Mouse (Mus musculus) midbrain, embryonic 14.5 days (tissue): ENCODE data around the gene Gm43191. TPM values are rescaled to one million over a fixed set of nuclear protein-coding genes. Genes with fewer than 3 reads are reported as not detected.
"Not testable (repeated sequence)": the region's sequence is repeated elsewhere in the genome, so short reads cannot be mapped to it uniquely, and the experiment has no call there.

ENCODE experiments used
- ATAC-seq: fragments of 200-750 bp; cut with Nextera tagmentation; 2 replicates; pipeline ENCODE4 v1.8.0; 2017; ENCODE audit warnings: moderate number of reproducible peaks, moderate library complexity; ENCODE audit not compliant: low FRiP score, low TSS enrichment
- DNase-seq: peaks from one replicate; pipeline ENCODE4 v3.0.0-alpha.2; 2015
- H3K27ac ChIP-seq: fragments of 300-500 bp; sonication (generic); replicated peaks from 2 replicates; pipeline ENCODE4 v1.5.1; 2014; ENCODE audit warnings: mild to moderate bottlenecking, low read depth, low read length, moderate library complexity
- H3K27me3 ChIP-seq: fragments of 300-500 bp; sonication (generic); 2 replicates; pipeline ENCODE4 v1.6.1; 2014; ENCODE audit warnings: low read length, control low read depth, mixed read lengths; ENCODE audit not compliant: control insufficient read depth, insufficient read depth
- H3K36me3 ChIP-seq: fragments of 300-500 bp; sonication (generic); 2 replicates; pipeline ENCODE4 v1.6.1; 2014; ENCODE audit warnings: low read length, control low read depth; ENCODE audit not compliant: control insufficient read depth, insufficient read depth
- H3K4me1 ChIP-seq: fragments of 300-500 bp; sonication (generic); 2 replicates; pipeline ENCODE4 v1.6.1; 2014; ENCODE audit warnings: mild to moderate bottlenecking, antibody characterized with exemption, low read length, control low read depth; ENCODE audit not compliant: control insufficient read depth, insufficient read depth
- H3K4me2 ChIP-seq: fragments of 300-500 bp; sonication (generic); 2 replicates; pipeline ENCODE4 v1.6.1; 2014; ENCODE audit warnings: mild to moderate bottlenecking, low read length, moderate library complexity
- H3K4me3 ChIP-seq: fragments of 300-500 bp; sonication (generic); replicated peaks from 2 replicates; pipeline ENCODE4 v1.5.1; 2014; ENCODE audit warnings: low read depth, low read length
- H3K9ac ChIP-seq: fragments of 300-500 bp; sonication (generic); replicated peaks from 2 replicates; pipeline ENCODE4 v1.6.1; 2014; ENCODE audit warnings: mild to moderate bottlenecking, low read length, moderate library complexity
- H3K9me3 ChIP-seq: fragments of 300-500 bp; sonication (generic); 2 replicates; pipeline ENCODE4 v1.6.1; 2016; ENCODE audit warnings: low read length, control low read depth, mixed read lengths; ENCODE audit not compliant: control insufficient read depth
- WGBS: fragments of 180-500 bp; shearing (Covaris S2); extraction: QIAGEN DNeasy Blood & Tissue Kit; methylation state at CpG from one replicate; pipeline ENCODE4 v1.1.7; 2014; 5-methylcytosine and 5-hydroxymethylcytosine counted together
- polyA plus RNA-seq: library from polyadenylated mRNA; unstranded; fragments of >200 nt; fragmentation: Nextera tagmentation; extraction: Ambion mirVana; gene quantifications from 2 replicates; pipeline ENCODE4 v1.2.1, GENCODE M21; 2014

Gm43191 gene
- polyA plus RNA-seq, 1 experiment from 2014 or later: not detected

GRCm38 (mm10) chr3:116656184-116656965 is 24.7 kb downstream of the Gm43191 start:
- Histone ChIP-seq H3K4me2 (no peak overlapping the region), H3K4me3 (no peak overlapping the region), H3K27ac (no peak overlapping the region), H3K9ac (no peak overlapping the region), H3K9me3 (no peaks in the 10 kb centered on the region), H3K4me1 (peaks cover 21% of the 10 kb centered on the region), H3K36me3 (no peaks in the 10 kb centered on the region), H3K27me3 (no peaks in the 10 kb centered on the region)
- no peak for ATAC-seq
- 85% methylated on average over 7 of the region's 7 CpGs for WGBS
- DNase-seq: no peak

GRCm38 (mm10) chr3:116654051-116654450 is 27.0 kb downstream of the Gm43191 start:
- not testable (repeated sequence) for H3K27ac ChIP-seq, H3K9ac ChIP-seq, ATAC-seq, H3K4me3 ChIP-seq, H3K9me3 ChIP-seq, DNase-seq, H3K36me3 ChIP-seq, H3K27me3 ChIP-seq, H3K4me2 ChIP-seq
- 94% methylated on average over 11 of the region's 11 CpGs for WGBS
- peaks cover 10% of the 10 kb centered on the region; the same call in 1 of the 2 replicates for H3K4me1 ChIP-seq

- ATAC-seq: no peak
- 70% methylated on average over 5 of the region's 5 CpGs for WGBS
- H3K36me3 ChIP-seq: peaks cover 5% of the 10 kb centered on the region; the same call in 1 of the 2 replicates
- no peak overlapping the region for H3K4me3 ChIP-seq
- H3K9me3 ChIP-seq: no peaks in the 10 kb centered on the region
- DNase-seq: peak; percentile 17
- H3K4me2 ChIP-seq: no peak overlapping the region
- H3K4me1 ChIP-seq: 0 out of 2 replicates have a peak, but pooled peaks cover 7% of the 10 kb centered on the region
- no peaks in the 10 kb centered on the region for H3K27me3 ChIP-seq
- no peak overlapping the region for H3K9ac ChIP-seq
- no peak overlapping the region for H3K27ac ChIP-seq
These were observed 27.6 kb downstream of the Gm43191 start for GRCm38 (mm10) chr3:116653278-116653945.

- H3K27me3 ChIP-seq: no peaks in the 10 kb centered on the region
- no peak overlapping the region for H3K4me2 ChIP-seq
- H3K27ac ChIP-seq: no peak overlapping the region
- WGBS: 76% methylated on average over 3 of the region's 3 CpGs
- H3K9ac ChIP-seq: no peak overlapping the region
- no peaks in the 10 kb centered on the region for H3K9me3 ChIP-seq
- H3K4me1 ChIP-seq: 0 out of 2 replicates have a peak, but pooled peaks cover 3% of the 10 kb centered on the region
- ATAC-seq (no peak; the same call in 1 of the 2 replicates), DNase-seq (no peak)
- no peak overlapping the region for H3K4me3 ChIP-seq
- peaks cover 11% of the 10 kb centered on the region; the same call in 1 of the 2 replicates for H3K36me3 ChIP-seq
These were observed 29.0 kb downstream of the Gm43191 start for GRCm38 (mm10) chr3:116652033-116652446.

GRCm38 (mm10) chr3:116650698-116651097 is 30.4 kb downstream of the Gm43191 start:
- Histone ChIP-seq H3K4me3 (no peak overlapping the region), H3K9ac (no peak overlapping the region), H3K4me2 (no peak overlapping the region), H3K9me3 (no peaks in the 10 kb centered on the region), H3K4me1 (no peaks in the 10 kb centered on the region), H3K27me3 (no peaks in the 10 kb centered on the region), H3K27ac (no peak overlapping the region), H3K36me3 (peaks cover 24% of the 10 kb centered on the region)
- ATAC-seq (no peak), DNase-seq (no peak)
- 96% methylated on average over 9 of the region's 9 CpGs for WGBS

GRCm38 (mm10) chr3:116648805-116649204 is 32.3 kb downstream of the Gm43191 start:
- no peaks in the 10 kb centered on the region for H3K27me3 ChIP-seq
- no peaks in the 10 kb centered on the region for H3K4me1 ChIP-seq
- DNase-seq: no peak
- no peak overlapping the region for H3K27ac ChIP-seq
- no peak overlapping the region for H3K4me2 ChIP-seq
- H3K4me3 ChIP-seq: no peak overlapping the region
- no peaks in the 10 kb centered on the region for H3K9me3 ChIP-seq
- H3K9ac ChIP-seq: no peak overlapping the region
- no peak for ATAC-seq
- H3K36me3 ChIP-seq: peaks cover 37% of the 10 kb centered on the region
- WGBS: 94% methylated on average over 7 of the region's 7 CpGs

GRCm38 (mm10) chr3:116646387-116646786 is 34.7 kb downstream of the Gm43191 start:
- Histone ChIP-seq H3K27ac (no peak overlapping the region), H3K36me3 (peaks cover 58% of the 10 kb centered on the region), H3K4me2 (no peak overlapping the region), H3K4me3 (no peak overlapping the region), H3K9me3 (no peaks in the 10 kb centered on the region), H3K27me3 (no peaks in the 10 kb centered on the region), H3K4me1 (no peaks in the 10 kb centered on the region), H3K9ac (no peak overlapping the region)
- ATAC-seq (no peak), DNase-seq (no peak)
- WGBS: 97% methylated on average over 1 of the region's 1 CpGs

- 97% methylated on average over 2 of the region's 2 CpGs for WGBS
- no peaks in the 10 kb centered on the region for H3K9me3 ChIP-seq
- no peak overlapping the region for H3K4me3 ChIP-seq
- no peaks in the 10 kb centered on the region for H3K27me3 ChIP-seq
- H3K4me1 ChIP-seq: no peaks in the 10 kb centered on the region
- no peak overlapping the region for H3K4me2 ChIP-seq
- no peak overlapping the region for H3K9ac ChIP-seq
- peaks cover 86% of the 10 kb centered on the region for H3K36me3 ChIP-seq
- no peak for ATAC-seq
- no peak for DNase-seq
- no peak overlapping the region for H3K27ac ChIP-seq
These were observed 38.7 kb downstream of the Gm43191 start for GRCm38 (mm10) chr3:116642373-116642772.
